Mouse (Mus musculus) testis, adult 2 months (tissue): ENCODE data around the gene Fermt3. TPM values are rescaled to one million over a fixed set of nuclear protein-coding genes. Genes with fewer than 3 reads are reported as not detected.

ENCODE experiments used
- H3K27ac ChIP-seq: fragments of 200-500 bp; 2 replicates; pipeline ENCODE4 v1.5.1; 2012; ENCODE audit warnings: low read depth, low read length; ENCODE audit not compliant: control insufficient read depth, insufficient read depth
- H3K27me3 ChIP-seq: fragments of 200-500 bp; 2 replicates; pipeline ENCODE4 v1.6.1; 2012; ENCODE audit warnings: mild to moderate bottlenecking, low read length, moderate library complexity; ENCODE audit not compliant: control insufficient read depth, insufficient read depth
- H3K36me3 ChIP-seq: fragments of 200-500 bp; 2 replicates; pipeline ENCODE4 v1.6.1; 2012; ENCODE audit warnings: mild to moderate bottlenecking, low read length; ENCODE audit not compliant: control insufficient read depth, insufficient read depth
- H3K4me1 ChIP-seq: fragments of 200-500 bp; 2 replicates; pipeline ENCODE4 v1.6.1; 2012; ENCODE audit warnings: low read length; ENCODE audit not compliant: control insufficient read depth, insufficient read depth
- H3K4me3 ChIP-seq: fragments of 200-500 bp; 2 replicates; pipeline ENCODE4 v1.5.1; 2012; ENCODE audit warnings: low read depth, mild to moderate bottlenecking, low read length, moderate library complexity, mixed read lengths; ENCODE audit not compliant: control insufficient read depth
- CTCF ChIP-seq: fragments of 200-500 bp; IDR thresholded peaks from 2 replicates; pipeline ENCODE4 v1.5.1; 2012; ENCODE audit warnings: low read depth, mild to moderate bottlenecking, inconsistent platforms, low read length, moderate library complexity; ENCODE audit not compliant: control insufficient read depth, insufficient read depth, insufficient replicate concordance
- POLR2A ChIP-seq: fragments of 200-500 bp; IDR thresholded peaks from 2 replicates; pipeline ENCODE4 v1.6.1; 2012; ENCODE audit warnings: low read depth, mild to moderate bottlenecking, inconsistent platforms, low read length, moderate library complexity; ENCODE audit not compliant: control insufficient read depth
- polyA plus RNA-seq: library from polyadenylated mRNA; depleted of rRNA; stranded (reverse); fragments of >200 nt; gene quantifications from 2 replicates; pipeline ENCODE4 v1.2.3, GENCODE M21; 2012; rRNA removed

Fermt3 gene
- polyA plus RNA-seq: 1.3 and 1.4 TPM in 2 replicates

GRCm38 (mm10) chr19:7019191-7019590 is at the start of gene Fermt3:
Gene Fermt3, minus strand, starts transcription at chr19:7019469.
- TF ChIP-seq POLR2A (no peak), CTCF (no peak)
- Histone ChIP-seq H3K27me3 (no peaks in the 10 kb centered on the region), H3K36me3 (peaks cover 5% of the 10 kb centered on the region; the same call in 1 of the 2 replicates), H3K4me3 (no peak within 1 kb of the TSS), H3K4me1 (no peaks in the 10 kb centered on the region), H3K27ac (peak within 1 kb of the TSS; percentile 63)

DNA sequence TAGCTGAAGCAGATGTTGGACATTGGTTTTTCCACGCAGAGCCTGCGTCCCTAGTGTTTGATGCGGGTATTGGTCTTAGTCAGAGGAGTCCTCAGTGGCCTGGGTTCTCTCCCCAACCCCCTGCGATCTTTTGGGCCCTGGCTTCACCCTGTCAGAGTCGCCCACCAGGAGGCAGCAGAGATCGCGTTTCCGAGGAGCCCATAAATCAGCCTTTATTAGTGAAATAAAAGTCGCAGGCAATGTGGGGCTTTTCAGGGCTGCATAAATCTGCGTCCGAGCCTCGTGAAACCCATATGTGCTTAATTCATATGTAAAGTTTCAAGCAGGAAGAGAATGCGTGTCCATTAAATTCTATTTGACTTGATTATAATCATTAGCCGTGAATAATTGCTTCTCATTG is 48.9 kb upstream of the Fermt3 start:
- Histone ChIP-seq H3K27ac (no peak overlapping the region), H3K27me3 (no peaks in the 10 kb centered on the region), H3K36me3 (no peaks in the 10 kb centered on the region), H3K4me1 (peaks cover 2% of the 10 kb centered on the region; the same call in 1 of the 2 replicates), H3K4me3 (no peak overlapping the region)
- TF ChIP-seq POLR2A (no peak), CTCF (peak; percentile 42)

- Histone ChIP-seq H3K4me3 (no peak overlapping the region), H3K27ac (no peak overlapping the region), H3K27me3 (no peaks in the 10 kb centered on the region), H3K36me3 (no peaks in the 10 kb centered on the region), H3K4me1 (peaks cover 2% of the 10 kb centered on the region; the same call in 1 of the 2 replicates)
- TF ChIP-seq POLR2A: no peak
- no peak for TF ChIP-seq CTCF
These were observed 48.2 kb upstream of the Fermt3 start for GRCm38 (mm10) chr19:7067344-7068050.

DNA sequence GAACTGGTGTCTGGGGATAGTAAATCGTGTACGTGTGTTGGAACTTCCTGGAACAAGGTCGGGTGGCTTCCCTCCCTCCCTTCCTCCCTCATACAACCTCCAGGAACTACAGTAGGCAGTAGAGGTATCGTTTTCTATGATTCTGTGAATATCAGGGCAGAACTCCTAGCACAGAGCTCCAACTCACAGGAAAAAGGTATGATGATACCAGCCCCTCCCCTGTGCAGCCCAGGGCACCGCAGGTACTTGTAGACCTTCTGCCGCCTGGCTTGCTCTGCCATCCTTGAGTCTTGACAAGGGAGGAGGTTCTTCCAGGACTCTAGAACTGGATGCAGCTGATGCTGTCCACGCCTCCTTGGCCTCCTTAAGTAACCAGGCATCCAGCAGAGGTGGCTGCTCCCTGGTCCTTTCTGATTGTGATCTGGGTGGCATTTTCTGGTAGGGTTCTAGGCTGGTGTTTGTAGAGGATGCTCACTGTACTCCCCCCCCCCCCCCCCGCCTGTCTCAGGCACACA is 47.6 kb upstream of the Fermt3 start:
- no peaks in the 10 kb centered on the region for H3K36me3 ChIP-seq
- peaks cover 2% of the 10 kb centered on the region; the same call in 1 of the 2 replicates for H3K4me1 ChIP-seq
- no peak overlapping the region for H3K27ac ChIP-seq
- H3K27me3 ChIP-seq: no peaks in the 10 kb centered on the region
- no peak for TF ChIP-seq CTCF
- no peak for TF ChIP-seq POLR2A
- no peak overlapping the region for H3K4me3 ChIP-seq

GRCm38 (mm10) chr19:7066034-7066827 is 47.0 kb upstream of the Fermt3 start:
- Histone ChIP-seq H3K4me1 (peaks cover 2% of the 10 kb centered on the region; the same call in 1 of the 2 replicates), H3K36me3 (no peaks in the 10 kb centered on the region), H3K27me3 (no peaks in the 10 kb centered on the region), H3K27ac (no peak overlapping the region), H3K4me3 (no peak overlapping the region)
- TF ChIP-seq CTCF: no peak
- no peak for TF ChIP-seq POLR2A

DNA sequence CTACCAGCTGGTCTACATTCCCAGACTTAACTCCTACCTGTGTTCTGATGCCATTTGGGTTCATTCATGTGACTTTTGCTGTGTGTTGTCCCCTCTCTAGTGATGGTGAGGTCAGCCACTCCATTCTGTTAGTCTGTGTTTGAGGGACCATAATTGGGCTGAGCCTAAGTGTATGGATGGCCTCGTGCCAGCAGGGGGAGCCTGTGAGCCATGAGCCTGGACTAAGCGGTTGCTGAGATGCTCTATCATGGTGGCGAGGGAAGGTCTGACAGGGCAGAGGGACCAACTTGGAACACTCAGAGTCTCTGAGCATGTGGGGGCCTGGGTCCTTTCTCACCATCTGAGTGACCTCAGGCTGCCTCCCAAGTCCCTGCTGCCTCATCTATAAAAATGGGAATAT is 45.3 kb upstream of the Fermt3 start:
- H3K4me1 ChIP-seq: peaks cover 2% of the 10 kb centered on the region; the same call in 1 of the 2 replicates
- H3K36me3 ChIP-seq: no peaks in the 10 kb centered on the region
- H3K4me3 ChIP-seq: no peak overlapping the region
- TF ChIP-seq CTCF (peak; percentile 97), POLR2A (no peak)
- H3K27ac ChIP-seq: no peak overlapping the region
- H3K27me3 ChIP-seq: no peaks in the 10 kb centered on the region

GRCm38 (mm10) chr19:7062916-7063315 is 43.6 kb upstream of the Fermt3 start:
- Histone ChIP-seq H3K4me3 (no peak overlapping the region), H3K27me3 (no peaks in the 10 kb centered on the region), H3K36me3 (no peaks in the 10 kb centered on the region), H3K4me1 (peaks cover 5% of the 10 kb centered on the region), H3K27ac (no peak overlapping the region)
- TF ChIP-seq POLR2A (no peak), CTCF (no peak)
